Mouse (Mus musculus) cerebellum, adult 2 months (tissue): ENCODE measurements around the gene 1190007I07Rik. TPM values are rescaled to one million over a fixed set of nuclear protein-coding genes. Genes with fewer than 3 reads are reported as not detected.
A peak's percentile ranks its signal among the peaks of the same experiment; 100 is the strongest.
"Not testable (repeated sequence)": the region's sequence is repeated elsewhere in the genome, so short reads cannot be mapped to it uniquely, and the experiment has no call there.

Source experiments
- DNase-seq, 2 experiments: peaks; one replicate each; pipeline ENCODE4 v3.0.0; 2021
- H3K27ac ChIP-seq: fragments of 200-500 bp; 2 replicates; pipeline ENCODE4 v1.5.1; 2012; ENCODE audit warnings: low read length, control low read depth, inconsistent platforms; ENCODE audit not compliant: insufficient read depth
- H3K27me3 ChIP-seq: fragments of 200-500 bp; 2 replicates; pipeline ENCODE4 v1.6.1; 2012; ENCODE audit warnings: inconsistent platforms, mild to moderate bottlenecking, low read length, moderate library complexity; ENCODE audit not compliant: control insufficient read depth, insufficient read depth
- H3K4me1 ChIP-seq: fragments of 200-500 bp; 2 replicates; pipeline ENCODE4 v1.6.1; 2011; ENCODE audit warnings: low read length; ENCODE audit not compliant: control insufficient read depth, insufficient read depth
- H3K4me3 ChIP-seq: fragments of 200-500 bp; replicated peaks from 2 replicates; pipeline ENCODE3; 2011; ENCODE audit warnings: mild to moderate bottlenecking, low read depth, low read length, control low read depth; ENCODE audit not compliant: insufficient read depth
- CTCF ChIP-seq: fragments of 200-500 bp; IDR thresholded peaks from 2 replicates; pipeline ENCODE4 v1.5.1; 2011; ENCODE audit warnings: low read depth, mild to moderate bottlenecking, control low read depth, low read length, moderate library complexity, borderline replicate concordance; ENCODE audit not compliant: insufficient read depth
- POLR2A ChIP-seq: fragments of 200-500 bp; IDR thresholded peaks from 2 replicates; pipeline ENCODE4 v1.6.1; 2011; ENCODE audit warnings: low read length, control low read depth, borderline replicate concordance; ENCODE audit not compliant: insufficient read depth
- WGBS: fragments of 180-500 bp; shearing (Covaris S2); methylation state at CpG from one replicate; pipeline ENCODE4 v1.1.7; 2018; 5-methylcytosine and 5-hydroxymethylcytosine counted together
- polyA plus RNA-seq: library from polyadenylated mRNA; depleted of rRNA; stranded (reverse); fragments of >200 nt; gene quantifications from 2 replicates; pipeline ENCODE4 v1.2.3, GENCODE M21; 2012

The 1190007I07Rik gene
- polyA plus RNA-seq, 1 experiment = 34.6 TPM

DNA sequence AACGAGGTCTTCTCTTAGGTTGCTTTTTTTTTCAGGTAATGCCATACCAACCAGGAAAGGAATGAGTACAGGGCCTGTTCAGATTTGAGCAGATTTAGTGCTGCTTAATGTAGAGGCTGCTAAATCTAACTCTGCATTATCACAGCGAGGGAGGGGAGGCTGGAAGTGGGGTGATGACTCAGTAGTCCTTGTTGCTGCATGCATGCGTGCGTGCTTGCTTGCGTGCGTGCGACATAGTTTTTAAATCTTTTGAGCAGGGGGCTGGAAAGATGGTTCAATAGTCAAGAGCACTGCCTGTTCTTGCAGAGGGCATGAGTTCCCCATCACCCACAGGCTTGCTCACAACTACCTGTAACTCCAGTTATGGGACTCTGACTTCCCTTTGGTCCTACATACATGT lies 11.3 kb upstream of the 1190007I07Rik start:
- DNase-seq = no peak
- no peak for TF ChIP-seq CTCF
- TF ChIP-seq POLR2A = no peak
- H3K4me1 ChIP-seq = peaks cover 11% of the 10 kb centered on the region
- no peaks in the 10 kb centered on the region for H3K27me3 ChIP-seq
- 94% methylated on average over 7 of the region's 7 CpGs for WGBS
- no peak overlapping the region for H3K27ac ChIP-seq
- no peak overlapping the region for H3K4me3 ChIP-seq

DNA sequence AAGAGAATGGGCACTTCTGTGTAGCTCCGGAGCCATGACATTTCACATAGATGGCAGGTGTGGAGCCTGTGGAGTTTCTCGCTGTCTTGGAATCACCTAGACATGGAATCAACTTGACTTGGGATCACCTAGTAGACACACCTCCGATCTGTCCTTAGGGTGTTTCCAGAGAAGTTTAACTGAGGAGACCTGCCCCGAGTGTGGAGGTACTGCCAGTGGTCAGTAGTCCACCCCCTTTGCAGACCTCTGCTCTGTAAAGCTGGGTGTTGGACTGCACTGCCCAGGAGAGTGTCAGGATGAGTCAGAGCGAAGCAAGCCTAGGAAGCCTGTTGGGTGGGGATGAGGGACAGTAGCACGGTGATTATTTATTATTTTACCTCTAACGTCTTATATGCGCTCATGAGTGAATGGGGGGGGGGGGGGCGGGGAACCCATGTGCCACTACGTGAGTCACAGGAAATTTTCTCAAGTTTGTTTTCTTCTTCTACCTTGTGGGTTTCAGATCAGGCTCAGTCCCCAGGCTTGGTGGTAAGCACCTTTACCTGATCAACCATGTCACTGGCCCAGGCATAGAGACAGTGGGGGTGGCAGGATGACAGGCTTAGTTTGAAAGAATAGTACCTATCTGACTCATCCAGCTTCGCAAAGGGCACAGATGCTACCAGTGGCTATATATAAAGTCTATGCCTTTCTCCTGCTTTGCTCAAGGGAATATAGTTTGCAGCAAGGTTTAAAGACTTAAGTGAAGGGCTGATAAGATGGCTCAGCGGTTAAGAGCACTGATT lies 9.7 kb upstream of the 1190007I07Rik start:
- no peak for DNase-seq
- no peaks in the 10 kb centered on the region for H3K27me3 ChIP-seq

DNA sequence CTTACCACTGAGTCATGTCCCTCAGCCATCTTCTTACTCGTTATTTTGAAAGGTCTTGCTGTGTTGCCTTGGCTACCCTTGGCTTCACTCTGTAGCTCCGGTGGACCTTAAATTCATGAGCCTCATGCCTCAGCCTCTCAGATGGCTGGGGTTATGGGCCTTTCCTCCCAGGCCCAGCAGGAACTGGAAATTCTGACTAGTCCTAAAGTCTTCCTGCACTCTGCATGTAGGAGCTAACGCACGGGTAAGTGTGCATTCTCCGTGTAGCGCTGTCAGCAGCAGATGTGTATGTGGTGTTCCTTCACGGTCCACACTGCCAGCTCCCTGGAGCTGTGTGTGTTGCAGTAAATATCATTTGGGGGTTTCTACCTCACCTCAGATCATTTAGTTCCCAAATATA lies 8.1 kb upstream of the 1190007I07Rik start:
- no peak for DNase-seq
- no peaks in the 10 kb centered on the region for H3K27me3 ChIP-seq
- H3K4me3 ChIP-seq = no peak overlapping the region
- H3K4me1 ChIP-seq = peaks cover 11% of the 10 kb centered on the region
- H3K27ac ChIP-seq = no peak overlapping the region
- no peak for TF ChIP-seq POLR2A
- no peak for TF ChIP-seq CTCF
- WGBS = 38% methylated on average over 7 of the region's 7 CpGs

More for the DNA sequence above, 9.7 kb upstream of the 1190007I07Rik start:
- 93% methylated on average over 12 of the region's 12 CpGs for WGBS
- Histone ChIP-seq H3K4me1 (peaks cover 16% of the 10 kb centered on the region), H3K4me3 (no peak overlapping the region), H3K27ac (no peak overlapping the region)
- TF ChIP-seq CTCF = no peak
- TF ChIP-seq POLR2A = no peak

DNA sequence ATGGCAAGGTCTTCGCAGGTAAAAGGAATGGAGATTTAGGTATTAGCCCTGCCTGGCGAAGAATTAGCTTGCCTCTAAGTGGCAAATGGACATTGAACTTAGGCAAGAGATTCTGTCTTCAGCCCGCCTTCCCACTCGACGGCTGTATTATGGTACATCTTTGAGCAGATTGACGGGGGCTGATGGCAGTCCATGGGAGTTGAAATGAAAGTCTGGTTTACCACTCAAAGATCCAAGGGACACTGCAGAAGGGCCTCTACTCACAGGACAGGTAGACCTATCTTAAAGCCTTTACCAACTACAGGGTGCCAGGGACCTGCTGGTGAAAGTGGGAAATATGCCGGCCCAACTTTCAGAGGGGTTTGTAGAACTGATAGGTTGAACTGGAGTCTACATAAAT lies 7.5 kb upstream of the 1190007I07Rik start:
- WGBS = 9% methylated on average over 7 of the region's 7 CpGs
- Histone ChIP-seq H3K4me3 (peak overlapping the region; percentile 84), H3K27me3 (no peaks in the 10 kb centered on the region), H3K27ac (no peak overlapping the region), H3K4me1 (peaks cover 11% of the 10 kb centered on the region)
- no peak for DNase-seq
- TF ChIP-seq POLR2A (no peak), CTCF (no peak)

DNA sequence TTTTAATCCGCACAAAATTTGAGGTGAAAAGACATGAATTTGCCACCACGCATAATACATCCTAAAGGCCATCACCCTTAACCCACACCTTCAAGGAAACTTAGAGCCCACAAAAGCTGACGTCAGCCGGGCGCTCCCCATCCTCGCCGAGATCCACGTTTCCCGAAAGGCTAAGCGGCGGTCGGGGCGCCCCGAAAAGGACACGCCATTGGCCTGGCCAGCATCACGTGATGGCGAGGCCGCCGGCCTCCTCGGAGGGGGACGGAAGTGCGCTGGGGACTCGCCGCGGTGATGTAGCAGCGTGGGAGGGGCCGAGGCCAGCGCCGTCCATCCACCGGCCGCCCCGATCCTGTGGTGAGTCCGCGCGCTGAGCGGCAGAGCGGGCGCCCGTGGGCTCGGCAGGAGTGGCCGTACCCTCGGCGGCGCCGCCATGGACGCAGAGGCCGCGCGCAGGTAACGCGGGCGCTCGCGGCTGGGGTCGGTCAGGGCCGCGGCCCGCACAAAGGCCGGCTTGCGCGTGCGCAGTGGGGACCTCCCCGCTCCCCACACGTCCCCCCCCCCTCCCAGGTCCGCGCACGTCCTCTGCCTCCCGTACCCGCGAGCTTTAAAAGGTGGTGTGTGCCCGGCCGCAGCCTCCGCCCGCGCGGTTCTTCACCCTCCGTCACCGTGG lies 6.7 kb upstream of the 1190007I07Rik start, which contains the start of gene Tdg:
Gene Tdg (plus strand): TSS at position 243 of the 670 bp plus-strand sequence.
- peak; percentile 64; the same call in 1 of the 2 replicates for TF ChIP-seq POLR2A

DNA sequence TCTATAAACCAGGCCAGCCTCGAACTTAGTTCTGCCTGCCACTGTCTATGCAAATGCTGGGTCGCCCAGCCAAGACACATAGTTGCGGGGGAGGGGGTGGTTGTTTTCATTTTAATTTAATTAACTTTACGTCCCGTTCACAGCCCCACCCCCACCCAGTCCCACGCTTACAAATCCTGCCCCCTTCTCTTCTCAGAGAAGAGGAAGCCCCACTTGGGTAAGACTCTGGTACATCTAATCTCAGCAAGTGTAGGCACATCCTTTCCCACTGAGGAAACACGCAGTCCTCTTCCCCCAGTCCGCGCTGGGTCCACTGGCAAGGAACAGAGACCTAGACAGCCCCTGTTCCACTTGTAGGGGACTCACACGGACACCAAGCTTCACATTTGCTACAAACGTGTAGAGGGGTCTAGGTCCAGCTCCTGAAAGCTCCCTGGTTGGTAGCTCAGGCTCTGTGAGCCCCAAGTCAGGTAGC lies 6.1 kb upstream of the 1190007I07Rik start:
- Histone ChIP-seq H3K4me1 (peaks cover 11% of the 10 kb centered on the region), H3K27me3 (no peaks in the 10 kb centered on the region), H3K27ac (peak overlapping the region; percentile 97), H3K4me3 (peak overlapping the region; percentile 90)
- no peak for TF ChIP-seq POLR2A
- TF ChIP-seq CTCF = no peak
- WGBS = 4% methylated on average over 11 of the region's 11 CpGs
- DNase-seq = no peak

More for the DNA sequence above, 6.7 kb upstream of the 1190007I07Rik start, which contains the start of gene Tdg:
- not testable (repeated sequence) for H3K27me3 ChIP-seq
- Histone ChIP-seq H3K27ac (peak within 1 kb of the TSS; percentile 97), H3K4me1 (peaks cover 11% of the 10 kb centered on the region), H3K4me3 (peak within 1 kb of the TSS; percentile 90)
- under 1% methylated on average over 73 of the region's 78 CpGs for WGBS
- DNase-seq = peak; percentile 92 to 96

DNA sequence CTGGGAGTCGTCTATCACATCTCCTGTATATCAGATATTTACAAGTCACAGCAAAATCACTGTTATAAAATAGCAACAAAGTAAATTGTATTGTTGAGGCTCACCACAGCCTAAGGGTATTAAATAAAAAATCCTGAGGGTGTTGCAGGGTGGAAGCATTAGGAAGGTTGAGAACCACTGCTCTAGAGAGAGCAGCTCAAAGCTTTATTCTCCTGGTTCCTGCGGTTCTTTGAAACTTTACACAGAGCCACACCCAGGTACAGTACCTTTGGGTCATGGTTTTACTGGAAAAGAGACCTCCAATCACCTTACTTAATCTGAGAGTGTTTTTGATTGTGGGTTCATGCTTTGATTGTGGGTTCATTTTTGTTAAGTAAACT lies 515 bp upstream of the 1190007I07Rik start:
- H3K4me1 ChIP-seq, DNase-seq, H3K27me3 ChIP-seq: not testable (repeated sequence)
- peak overlapping the region; percentile 54 for H3K4me3 ChIP-seq
- peak overlapping the region; percentile 16; the same call in 1 of the 2 replicates for H3K27ac ChIP-seq
- 1% methylated on average over 2 of the region's 2 CpGs for WGBS

DNA sequence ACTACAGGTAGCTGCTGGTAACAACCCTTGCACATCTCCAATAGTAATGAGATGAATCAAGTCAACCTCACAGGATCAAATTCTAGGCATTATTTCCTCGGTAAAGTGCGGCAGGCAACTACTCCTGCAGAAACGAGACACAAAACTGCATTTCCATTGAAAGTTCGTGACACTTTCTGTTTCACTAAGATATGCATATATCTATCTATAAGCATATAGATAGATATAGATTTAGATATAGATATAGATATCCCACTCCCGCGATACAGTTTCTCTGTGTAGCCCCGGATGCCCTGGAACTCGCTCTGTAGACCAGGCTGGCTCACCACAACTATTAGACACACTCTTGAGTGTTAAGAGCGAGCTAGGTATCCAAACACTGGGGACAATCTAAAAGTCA lies 793 bp downstream of the 1190007I07Rik start:
- no peak for DNase-seq
- Histone ChIP-seq H3K27ac (no peak overlapping the region), H3K4me1 (no peaks in the 10 kb centered on the region), H3K27me3 (no peaks in the 10 kb centered on the region), H3K4me3 (peak overlapping the region; percentile 58)
- WGBS = 23% methylated on average over 9 of the region's 9 CpGs
- no peak for TF ChIP-seq CTCF
- TF ChIP-seq POLR2A = no peak

DNA sequence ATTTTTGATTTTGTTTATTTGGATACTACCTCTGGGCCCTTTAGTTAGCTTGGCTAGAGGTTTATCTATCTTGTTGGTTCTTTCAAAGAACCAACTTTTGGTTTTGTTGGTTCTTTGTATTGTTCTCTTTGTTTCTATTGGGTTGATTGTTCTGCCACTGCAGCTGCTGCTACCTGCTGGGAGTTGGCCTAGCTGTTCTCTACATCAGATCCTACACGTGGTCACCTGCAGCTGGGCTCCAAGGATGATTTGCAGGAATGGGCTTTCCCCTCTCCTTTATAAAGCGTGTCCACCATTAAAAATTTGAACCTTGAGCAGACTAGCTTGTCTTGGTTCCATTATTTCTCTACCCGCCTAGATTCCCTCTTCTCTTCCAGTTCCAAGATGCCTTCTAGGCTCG lies 28.6 kb downstream of the 1190007I07Rik start:
- not testable (repeated sequence) for DNase-seq, H3K27ac ChIP-seq, H3K27me3 ChIP-seq, H3K4me3 ChIP-seq, H3K4me1 ChIP-seq
- WGBS = 61% methylated on average over 4 of the region's 4 CpGs

DNA sequence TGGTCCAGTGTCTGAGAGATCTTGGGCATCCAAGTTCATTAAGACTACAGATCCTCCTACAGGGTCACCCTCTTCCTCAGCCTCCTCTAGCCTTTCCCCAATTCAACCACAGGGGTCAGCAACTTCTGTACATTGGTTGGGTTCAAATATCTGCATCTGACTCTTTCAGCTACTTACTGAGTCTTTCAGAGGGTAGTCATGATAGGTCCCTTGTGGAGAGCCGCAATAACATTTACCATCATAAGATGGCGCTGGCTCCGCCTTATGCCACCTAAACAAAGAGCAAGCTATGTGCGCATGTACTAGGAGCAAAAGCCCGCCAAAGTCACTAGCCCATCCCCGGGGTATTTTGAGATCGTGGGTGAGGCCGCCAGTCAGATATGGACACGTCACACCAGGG lies 33.4 kb downstream of the 1190007I07Rik start:
- not testable (repeated sequence) for H3K4me3 ChIP-seq, H3K27ac ChIP-seq, H3K27me3 ChIP-seq, DNase-seq, H3K4me1 ChIP-seq
- WGBS = 87% methylated on average over 9 of the region's 9 CpGs

DNA sequence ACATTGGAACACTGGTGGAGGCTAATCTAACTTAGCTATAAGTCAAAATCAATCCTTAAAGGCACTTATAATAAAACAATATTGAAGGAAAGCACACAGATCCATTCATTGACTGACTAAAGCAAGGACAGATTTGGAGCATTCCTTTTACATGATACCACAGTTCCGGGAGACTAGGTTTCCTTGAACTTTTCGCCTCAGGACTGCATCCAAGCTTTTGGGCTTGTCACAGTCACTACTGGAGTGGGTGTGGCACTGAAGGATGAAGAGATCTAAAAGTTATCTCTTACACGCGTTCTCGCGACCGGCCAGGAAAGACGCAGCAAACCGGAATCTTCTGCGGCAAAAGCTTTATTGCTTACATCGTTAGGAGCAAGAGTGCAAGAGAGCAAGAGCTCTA lies 51.9 kb downstream of the 1190007I07Rik start:
- not testable (repeated sequence) for DNase-seq, H3K4me1 ChIP-seq, H3K27me3 ChIP-seq, H3K27ac ChIP-seq, H3K4me3 ChIP-seq
- WGBS = 96% methylated on average over 11 of the region's 11 CpGs
